Mouse (Mus musculus) G1E-ER4 (cell line): Measurements from ENCODE around the gene Usp38. TPM values are rescaled to one million over a fixed set of nuclear protein-coding genes. Genes with fewer than 3 reads are reported as not detected.

ENCODE experiments used
- GATA1 ChIP-seq: IDR thresholded peaks from one replicate; pipeline ENCODE4 v1.8.0; 2012; ENCODE audit warnings: low read length, inconsistent platforms
- polyA plus RNA-seq: library from polyadenylated mRNA; stranded (reverse); fragments of >175 nt; gene quantifications from 2 replicates; pipeline ENCODE4 v1.2.3, GENCODE M21; 2012

Usp38 gene
- polyA plus RNA-seq, 1 experiment: 22.0 TPM

DNA sequence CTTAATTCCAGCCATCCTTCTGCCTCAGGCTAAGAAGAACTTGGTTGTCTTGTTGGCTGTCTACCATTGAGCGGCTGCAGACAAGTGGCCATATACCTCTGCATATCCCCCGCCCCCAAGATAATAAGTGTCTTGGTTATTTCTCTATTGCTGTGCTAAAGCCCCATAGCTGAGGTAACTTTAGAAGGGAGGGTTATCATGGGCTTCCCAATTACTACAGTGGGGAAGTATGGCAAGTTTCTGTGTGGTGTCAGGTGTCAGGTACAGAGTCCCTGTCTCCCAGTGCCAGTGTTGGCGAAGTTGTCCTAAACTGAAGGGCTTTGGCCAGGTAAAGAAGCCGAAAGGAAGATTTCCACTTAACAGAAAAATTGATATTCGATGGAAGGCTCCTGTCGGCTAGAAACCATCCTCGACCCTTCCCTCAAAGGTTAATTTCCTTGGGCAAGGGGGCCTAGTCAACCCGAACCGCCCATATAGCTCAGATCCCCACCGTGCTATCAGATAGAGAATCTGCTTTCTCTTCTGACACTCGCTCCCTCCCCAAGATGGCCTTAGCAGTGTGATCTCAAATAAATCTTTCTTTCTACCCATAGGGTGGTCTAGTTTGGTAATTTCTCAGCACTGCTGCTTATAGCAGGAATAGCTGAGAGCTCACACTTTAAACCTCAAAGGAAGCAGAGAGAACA lies 44.6 kb downstream of the Usp38 start:
- no peak for TF ChIP-seq GATA1

- no peak for TF ChIP-seq GATA1
Measured at GRCm38 (mm10) chr8:80969423-80969822, 45.3 kb downstream of the Usp38 start.

- no peak for TF ChIP-seq GATA1
Measured at GRCm38 (mm10) chr8:80963095-80963494, 51.6 kb downstream of the Usp38 start.

- no peak for TF ChIP-seq GATA1
Measured at GRCm38 (mm10) chr8:80962592-80962983, 52.1 kb downstream of the Usp38 start.

GRCm38 (mm10) chr8:80961937-80962591 lies 52.7 kb downstream of the Usp38 start:
- no peak for TF ChIP-seq GATA1

GRCm38 (mm10) chr8:80961070-80961609 lies 53.6 kb downstream of the Usp38 start:
- no peak for TF ChIP-seq GATA1

- no peak for TF ChIP-seq GATA1
Measured at GRCm38 (mm10) chr8:80959588-80960268, 55.0 kb downstream of the Usp38 start.

DNA sequence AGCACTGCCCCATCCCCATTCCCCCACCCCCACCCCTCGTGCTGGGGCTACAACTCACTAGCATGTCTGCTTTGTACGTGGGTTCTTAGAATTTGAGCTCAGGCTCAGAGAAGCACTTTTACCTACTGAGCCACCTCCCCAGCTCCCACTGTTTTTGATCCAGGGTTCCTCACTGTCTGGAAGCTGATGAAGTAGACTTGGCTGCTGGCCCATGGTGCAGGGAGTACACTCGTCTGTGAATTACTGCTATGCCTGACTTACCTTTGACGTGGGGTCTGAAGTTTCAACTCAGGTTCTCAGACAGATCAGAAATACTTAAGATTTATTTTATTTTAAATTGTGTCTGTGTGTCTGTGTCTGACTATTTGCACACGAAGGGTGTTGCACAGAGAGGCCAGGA lies 57.0 kb downstream of the Usp38 start:
- TF ChIP-seq GATA1: no peak

DNA sequence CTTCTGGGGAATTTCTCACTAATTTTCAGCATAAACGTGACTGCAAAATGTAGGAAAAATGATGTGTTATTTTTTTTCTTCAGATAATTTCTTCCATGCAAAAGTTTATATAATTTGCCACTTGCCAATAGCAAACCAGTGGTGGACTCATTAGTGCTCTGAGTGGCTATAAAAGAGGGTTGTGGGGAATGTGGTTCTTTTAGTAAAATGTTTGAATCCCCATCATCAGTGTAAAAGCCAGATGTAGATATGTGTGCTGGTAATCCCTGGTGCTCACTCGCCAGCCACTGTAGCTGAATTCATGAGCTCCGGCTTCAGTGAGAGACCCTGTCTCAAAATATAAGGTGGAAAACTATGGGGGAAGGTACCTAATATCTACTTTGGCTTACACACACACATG lies 61.8 kb downstream of the Usp38 start:
- no peak for TF ChIP-seq GATA1

DNA sequence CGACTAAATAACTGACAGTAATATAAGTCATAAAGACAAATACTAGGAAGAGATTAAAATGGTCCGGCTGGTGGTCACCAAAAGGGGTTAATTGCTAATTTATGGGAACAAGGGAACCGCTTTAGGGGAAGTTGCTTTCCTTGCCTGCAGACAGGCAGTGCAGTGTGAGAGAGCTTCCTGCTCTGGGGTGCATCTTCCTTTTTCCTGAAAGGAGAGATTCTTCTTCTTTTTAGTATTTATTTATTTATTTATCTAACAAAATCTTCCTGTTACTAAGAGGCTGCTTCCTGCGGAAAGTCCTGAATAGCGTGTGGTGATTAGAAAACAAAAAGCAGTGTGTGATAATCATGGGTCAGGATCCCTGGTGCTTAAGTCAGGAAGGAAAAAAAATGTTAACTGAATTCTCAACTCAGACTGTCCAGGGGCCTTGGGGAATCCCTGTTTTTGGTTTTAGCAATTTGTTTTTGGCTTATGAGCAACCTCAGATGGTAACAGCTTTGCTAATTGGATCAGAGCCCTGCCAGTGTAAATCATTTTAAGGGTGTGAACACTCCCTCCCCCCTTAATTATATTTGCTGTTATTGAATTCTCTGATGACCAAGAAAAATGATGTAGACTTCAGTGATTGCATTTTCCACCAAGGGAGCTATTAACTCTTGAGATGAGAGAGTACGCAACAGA lies 62.4 kb downstream of the Usp38 start:
- TF ChIP-seq GATA1: no peak

- no peak for TF ChIP-seq GATA1
Measured at GRCm38 (mm10) chr8:80948405-80949183, 66.1 kb downstream of the Usp38 start.

DNA sequence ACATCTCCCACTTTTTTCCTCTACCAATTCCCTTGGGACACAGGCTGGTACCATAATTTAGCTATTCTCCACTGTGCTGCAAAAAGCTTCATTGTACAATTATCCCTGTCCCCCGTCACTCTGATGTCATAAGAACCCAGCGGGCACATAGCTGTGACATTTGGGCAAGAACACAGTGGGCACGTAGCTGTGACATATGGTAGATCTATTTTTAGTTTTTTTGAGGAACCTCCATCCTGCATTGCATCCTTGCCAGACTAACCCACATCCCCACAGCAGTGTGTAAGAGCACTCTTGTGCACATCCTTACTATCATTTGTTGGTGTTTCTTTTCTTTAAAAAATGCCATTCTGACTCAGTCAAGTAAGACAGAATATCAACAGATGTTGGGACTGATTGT lies 71.0 kb downstream of the Usp38 start:
- no peak for TF ChIP-seq GATA1

DNA sequence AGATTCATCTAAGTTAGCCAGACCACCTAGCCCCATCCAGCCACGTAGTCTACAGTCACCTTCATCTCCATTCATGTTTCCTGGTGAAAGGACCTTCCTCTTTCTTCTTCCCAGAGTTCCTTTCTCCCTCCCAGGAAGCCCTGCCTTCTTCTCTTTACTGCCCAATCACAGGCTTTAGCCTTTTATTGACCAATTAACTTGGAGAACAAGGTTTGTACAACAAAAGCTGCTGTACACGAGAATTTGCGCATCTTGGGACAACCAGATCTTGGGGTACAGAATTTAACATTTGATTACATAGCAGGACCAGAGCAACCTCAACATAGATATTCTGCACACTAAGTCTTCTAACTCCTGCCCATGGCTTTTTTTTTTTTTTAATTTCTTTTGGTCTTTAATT lies 73.1 kb downstream of the Usp38 start:
- TF ChIP-seq GATA1: no peak

DNA sequence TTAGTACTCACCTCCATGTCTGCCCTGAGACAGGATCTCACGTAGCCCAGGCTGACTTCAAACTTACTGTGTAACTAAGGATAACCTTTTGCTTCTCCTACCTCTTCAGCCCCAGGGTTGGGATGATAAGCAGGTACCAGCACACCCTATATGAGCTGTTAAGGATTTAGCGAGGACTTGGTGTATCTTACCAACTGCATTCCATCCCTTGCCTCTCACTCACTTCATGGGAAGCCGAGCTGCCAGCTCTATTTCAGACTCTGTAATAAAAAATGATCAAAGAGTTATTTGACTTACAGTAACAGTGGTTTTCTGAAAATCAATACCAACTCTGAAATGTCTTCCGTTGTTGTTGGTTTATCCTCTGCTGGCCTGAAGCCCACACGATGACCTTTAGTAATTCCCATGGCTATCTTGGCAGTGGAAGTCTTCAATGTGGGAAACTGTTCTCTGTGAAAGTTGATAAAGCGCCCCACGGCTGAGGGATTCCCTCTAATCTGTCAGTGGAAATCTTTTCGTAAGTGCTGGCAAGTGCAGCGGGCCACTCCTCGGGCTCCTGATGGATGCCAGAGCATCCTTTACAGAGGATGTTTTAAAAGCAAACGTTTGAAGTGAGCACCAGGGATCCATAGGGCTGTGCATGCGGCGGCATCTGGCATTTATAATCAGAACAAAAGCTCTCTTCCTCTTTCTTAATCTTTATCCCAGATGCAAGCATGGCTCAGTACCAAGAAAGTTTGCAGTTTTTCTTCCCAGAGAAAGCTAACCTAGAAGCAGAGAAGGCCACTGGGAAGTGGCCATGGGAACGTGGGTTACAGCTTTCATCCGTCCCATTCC lies 76.7 kb downstream of the Usp38 start:
- no peak for TF ChIP-seq GATA1

Other genes starting within 250 kb of the Usp38 start
- 3.3 and 4.1 TPM in 2 replicates for gene Gab1, start 134.4 kb downstream of the Usp38 start, polyA plus RNA-seq